Mouse (Mus musculus): ENCODE results near the gene Lysmd2. TPM values are rescaled to one million over a fixed set of nuclear protein-coding genes. Genes with fewer than 3 reads are reported as not detected.

Gene Lysmd2
- polyA plus RNA-seq (2015; fragmentation: Nextera tagmentation; extraction: Ambion mirVana): 33.2 and 35.4 TPM in 2 replicates

GRCm38 (mm10) chr9:75625556-75626307 lies at the start of gene Lysmd2:
Lysmd2 (plus strand) TSS chr9:75625741.
- peaks cover 21% of the 10 kb centered on the region for H3K4me1 ChIP-seq (replicated peaks)
- no peaks in the 10 kb centered on the region for H3K27me3 ChIP-seq
- peak within 1 kb of the TSS; percentile 68 for H3K4me3 ChIP-seq
- ATAC-seq (ENCODE audit: low FRiP score, low read depth): peak; percentile 91
- H3K9me3 ChIP-seq: no peaks in the 10 kb centered on the region
- H3K36me3 ChIP-seq: no peaks in the 10 kb centered on the region
- peak within 1 kb of the TSS; percentile 94 for H3K4me2 ChIP-seq
- WGBS: under 1% methylated on average over 79 of the region's 94 CpGs
- peak within 1 kb of the TSS; percentile 89 for H3K9ac ChIP-seq
- peak within 1 kb of the TSS; percentile 97 for H3K27ac ChIP-seq (replicated peaks)

- H3K4me3 ChIP-seq: no peak overlapping the region
- H3K4me2 ChIP-seq: no peak overlapping the region
- H3K36me3 ChIP-seq: peaks cover 77% of the 10 kb centered on the region
- no peak overlapping the region for H3K27ac ChIP-seq (replicated peaks)
- WGBS: 91% methylated on average over 6 of the region's 6 CpGs
- no peaks in the 10 kb centered on the region for H3K4me1 ChIP-seq (replicated peaks)
- no peak for ATAC-seq (ENCODE audit: low FRiP score, low read depth)
- H3K9me3 ChIP-seq: no peaks in the 10 kb centered on the region
- H3K27me3 ChIP-seq: no peaks in the 10 kb centered on the region
- H3K9ac ChIP-seq: no peak overlapping the region
Observed at GRCm38 (mm10) chr9:75579321-75579720, 46.2 kb upstream of the Lysmd2 start.

GRCm38 (mm10) chr9:75581694-75582350 lies 43.7 kb upstream of the Lysmd2 start:
- H3K4me2 ChIP-seq: no peak overlapping the region
- no peaks in the 10 kb centered on the region for H3K9me3 ChIP-seq
- no peak overlapping the region for H3K9ac ChIP-seq
- no peaks in the 10 kb centered on the region for H3K4me1 ChIP-seq (replicated peaks)
- H3K36me3 ChIP-seq: peaks cover 78% of the 10 kb centered on the region
- 51% methylated on average over 7 of the region's 7 CpGs for WGBS
- no peaks in the 10 kb centered on the region for H3K27me3 ChIP-seq
- no peak for ATAC-seq (ENCODE audit: low FRiP score, low read depth)
- H3K27ac ChIP-seq (replicated peaks): no peak overlapping the region
- H3K4me3 ChIP-seq: no peak overlapping the region

GRCm38 (mm10) chr9:75589850-75590790 lies 35.4 kb upstream of the Lysmd2 start:
- Histone ChIP-seq H3K4me2 (no peak overlapping the region), H3K4me3 (no peak overlapping the region), H3K27me3 (no peaks in the 10 kb centered on the region), H3K9ac (no peak overlapping the region), H3K9me3 (no peaks in the 10 kb centered on the region), H3K27ac (replicated peaks) (no peak overlapping the region), H3K4me1 (replicated peaks) (no peaks in the 10 kb centered on the region), H3K36me3 (peaks cover 92% of the 10 kb centered on the region)
- WGBS: 77% methylated on average over 15 of the region's 15 CpGs
- ATAC-seq (ENCODE audit: low FRiP score, low read depth): no peak

- H3K27ac ChIP-seq (replicated peaks): no peak overlapping the region
- H3K4me3 ChIP-seq: no peak overlapping the region
- ATAC-seq (ENCODE audit: low FRiP score, low read depth): peak; percentile 47; the same call in 1 of the 2 replicates
- H3K4me2 ChIP-seq: no peak overlapping the region
- H3K9me3 ChIP-seq: no peaks in the 10 kb centered on the region
- peaks cover 68% of the 10 kb centered on the region for H3K36me3 ChIP-seq
- H3K4me1 ChIP-seq (replicated peaks): no peaks in the 10 kb centered on the region; the same call in 1 of the 2 replicates
- no peak overlapping the region for H3K9ac ChIP-seq
- no peaks in the 10 kb centered on the region for H3K27me3 ChIP-seq
- 76% methylated on average over 5 of the region's 5 CpGs for WGBS
Observed at GRCm38 (mm10) chr9:75593481-75593880, 32.1 kb upstream of the Lysmd2 start.

- H3K27ac ChIP-seq (replicated peaks): no peak overlapping the region
- WGBS: 92% methylated on average over 13 of the region's 13 CpGs
Observed at GRCm38 (mm10) chr9:75597036-75597435, 28.5 kb upstream of the Lysmd2 start.

GRCm38 (mm10) chr9:75597596-75597995 lies 27.9 kb upstream of the Lysmd2 start:
- Histone ChIP-seq H3K36me3 (peaks cover 30% of the 10 kb centered on the region), H3K4me3 (no peak overlapping the region), H3K9ac (no peak overlapping the region), H3K4me2 (no peak overlapping the region), H3K27ac (replicated peaks) (no peak overlapping the region), H3K27me3 (no peaks in the 10 kb centered on the region), H3K4me1 (replicated peaks) (peaks cover 26% of the 10 kb centered on the region; the same call in 1 of the 2 replicates), H3K9me3 (no peaks in the 10 kb centered on the region)
- ATAC-seq (ENCODE audit: low FRiP score, low read depth): no peak
- 73% methylated on average over 4 of the region's 4 CpGs for WGBS

More at GRCm38 (mm10) chr9:75597036-75597435, 28.5 kb upstream of the Lysmd2 start:
- H3K27me3 ChIP-seq: no peaks in the 10 kb centered on the region
- no peak overlapping the region for H3K4me2 ChIP-seq
- H3K4me3 ChIP-seq: no peak overlapping the region
- ATAC-seq (ENCODE audit: low FRiP score, low read depth): no peak
- H3K9ac ChIP-seq: no peak overlapping the region
- no peaks in the 10 kb centered on the region for H3K9me3 ChIP-seq
- peaks cover 26% of the 10 kb centered on the region; the same call in 1 of the 2 replicates for H3K4me1 ChIP-seq (replicated peaks)
- H3K36me3 ChIP-seq: peaks cover 35% of the 10 kb centered on the region

GRCm38 (mm10) chr9:75599191-75599841 lies 26.2 kb upstream of the Lysmd2 start:
- Histone ChIP-seq H3K4me3 (no peak overlapping the region), H3K9me3 (no peaks in the 10 kb centered on the region), H3K27me3 (no peaks in the 10 kb centered on the region), H3K4me2 (no peak overlapping the region), H3K36me3 (peaks cover 22% of the 10 kb centered on the region), H3K4me1 (replicated peaks) (peaks cover 26% of the 10 kb centered on the region; the same call in 1 of the 2 replicates), H3K27ac (replicated peaks) (peak overlapping the region; percentile 21), H3K9ac (no peak overlapping the region)
- ATAC-seq (ENCODE audit: low FRiP score, low read depth): peak; percentile 93
- WGBS: 29% methylated on average over 5 of the region's 5 CpGs

GRCm38 (mm10) chr9:75600166-75600934 lies 25.2 kb upstream of the Lysmd2 start:
- H3K27ac ChIP-seq (replicated peaks): peak overlapping the region; percentile 21; the same call in 1 of the 2 replicates
- H3K4me3 ChIP-seq: no peak overlapping the region
- peaks cover 17% of the 10 kb centered on the region; the same call in 1 of the 2 replicates for H3K36me3 ChIP-seq
- WGBS: 55% methylated on average over 7 of the region's 7 CpGs
- ATAC-seq (ENCODE audit: low FRiP score, low read depth): no peak
- H3K4me2 ChIP-seq: no peak overlapping the region
- H3K4me1 ChIP-seq (replicated peaks): peaks cover 26% of the 10 kb centered on the region; the same call in 1 of the 2 replicates
- no peaks in the 10 kb centered on the region for H3K9me3 ChIP-seq
- H3K9ac ChIP-seq: no peak overlapping the region
- H3K27me3 ChIP-seq: no peaks in the 10 kb centered on the region

GRCm38 (mm10) chr9:75601510-75601909 lies 24.0 kb upstream of the Lysmd2 start:
- Histone ChIP-seq H3K27ac (replicated peaks) (no peak overlapping the region), H3K4me2 (no peak overlapping the region), H3K27me3 (no peaks in the 10 kb centered on the region), H3K4me3 (no peak overlapping the region), H3K9me3 (no peaks in the 10 kb centered on the region), H3K4me1 (replicated peaks) (peaks cover 26% of the 10 kb centered on the region; the same call in 1 of the 2 replicates), H3K36me3 (peaks cover 17% of the 10 kb centered on the region; the same call in 1 of the 2 replicates), H3K9ac (no peak overlapping the region)
- 52% methylated on average over 12 of the region's 12 CpGs for WGBS
- no peak for ATAC-seq (ENCODE audit: low FRiP score, low read depth)

Measured in hindbrain, embryonic 15.5 days (tissue).